Mouse (Mus musculus) spleen, postnatal 14 days (tissue): ENCODE data around the gene Gpr180.
"Not testable (repeated sequence)": the region's sequence is repeated elsewhere in the genome, so short reads cannot be mapped to it uniquely, and the experiment has no call there.

ENCODE experiments used
- DNase-seq, 2 experiments: peaks; one replicate each; pipeline ENCODE4 v3.0.0; 2021 to 2022; ENCODE audit warnings: low spot score in 2 of 2

Gene Gpr180

DNA sequence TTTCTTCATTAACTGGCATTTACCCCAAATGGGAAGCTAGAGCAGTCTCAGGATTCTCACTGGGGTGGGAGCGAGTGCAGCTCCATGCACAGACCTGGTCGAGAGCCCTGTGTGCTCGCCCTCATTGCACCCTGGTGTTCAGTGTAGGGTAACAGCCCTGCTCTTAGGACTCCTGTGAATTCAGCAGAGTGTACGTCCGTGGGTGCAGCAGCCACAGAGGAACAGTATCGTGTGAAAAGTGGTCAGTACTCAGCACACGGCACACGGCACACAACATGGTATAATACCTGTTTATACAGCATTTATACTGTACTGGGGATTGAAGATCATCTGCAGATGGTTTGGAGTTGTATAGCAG is 15.3 kb downstream of the Gpr180 start:
- no peak for DNase-seq

- not testable (repeated sequence) for DNase-seq
These were observed 19.1 kb downstream of the Gpr180 start for GRCm38 (mm10) chr14:118156056-118156455.

DNA sequence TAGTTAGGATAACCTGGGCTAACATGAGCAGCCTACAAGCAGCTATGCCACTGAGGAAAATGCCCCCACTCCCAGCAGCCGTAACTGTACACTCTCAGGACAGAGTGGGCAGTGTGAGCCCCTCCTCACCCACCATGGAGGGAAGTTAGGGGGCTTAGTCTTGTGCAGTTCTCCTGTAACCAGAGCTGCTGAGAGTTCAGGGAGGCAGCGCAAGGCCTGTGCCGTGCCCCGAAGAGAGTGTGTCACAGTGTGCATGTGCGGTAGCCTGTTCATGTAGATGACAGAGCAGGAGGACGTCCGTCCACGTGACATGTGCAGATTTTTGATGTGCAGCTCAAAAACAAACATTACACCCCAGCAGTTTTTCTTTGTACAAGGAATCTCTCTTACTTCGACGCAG is 19.8 kb downstream of the Gpr180 start:
- no peak for DNase-seq

GRCm38 (mm10) chr14:118157146-118157545 is 20.2 kb downstream of the Gpr180 start:
- peak; percentile 20 to 37 for DNase-seq

- no peak for DNase-seq
These were observed 24.8 kb downstream of the Gpr180 start for GRCm38 (mm10) chr14:118161751-118162150.

DNA sequence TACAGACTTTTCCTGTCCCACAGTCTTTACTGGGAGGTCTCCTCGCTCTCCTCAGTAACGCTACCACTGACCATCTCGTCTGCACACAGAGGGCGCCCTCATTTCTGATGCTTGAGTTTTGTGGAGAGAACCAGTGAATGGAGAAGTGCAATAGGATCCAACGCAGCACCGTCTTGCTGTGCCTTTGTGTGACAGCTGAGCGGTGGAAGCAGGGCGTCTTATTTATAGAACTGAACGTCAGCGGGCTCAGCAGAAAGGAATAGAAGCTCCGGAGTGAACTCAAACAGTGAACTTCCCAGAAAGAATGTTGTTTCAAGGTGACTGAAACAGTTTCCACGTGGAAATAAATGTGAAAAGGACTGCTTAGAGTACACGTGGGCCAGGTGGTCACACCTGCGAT is 25.7 kb downstream of the Gpr180 start:
- DNase-seq: no peak

DNA sequence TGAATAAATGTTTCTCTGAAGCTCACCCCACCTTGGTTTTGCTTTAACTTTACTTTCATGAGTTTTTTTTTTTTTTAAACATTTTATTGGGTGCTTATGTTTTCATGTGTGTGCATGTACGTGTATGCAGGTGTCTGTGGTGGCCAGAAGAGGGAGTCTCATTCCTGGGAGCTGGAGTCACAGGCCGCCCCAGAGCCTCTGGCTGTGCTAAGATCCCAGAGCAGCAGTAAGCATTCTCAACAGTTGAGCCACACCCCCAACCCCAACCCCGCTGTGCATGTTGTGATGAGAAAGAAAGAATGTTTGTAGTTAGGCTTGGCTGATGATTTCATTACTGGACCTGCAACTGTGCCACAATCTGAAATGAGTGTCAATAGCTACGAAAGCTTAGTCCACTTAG is 31.8 kb downstream of the Gpr180 start:
- DNase-seq: no peak

- DNase-seq: no peak
These were observed 36.7 kb downstream of the Gpr180 start for GRCm38 (mm10) chr14:118173590-118174203.

DNA sequence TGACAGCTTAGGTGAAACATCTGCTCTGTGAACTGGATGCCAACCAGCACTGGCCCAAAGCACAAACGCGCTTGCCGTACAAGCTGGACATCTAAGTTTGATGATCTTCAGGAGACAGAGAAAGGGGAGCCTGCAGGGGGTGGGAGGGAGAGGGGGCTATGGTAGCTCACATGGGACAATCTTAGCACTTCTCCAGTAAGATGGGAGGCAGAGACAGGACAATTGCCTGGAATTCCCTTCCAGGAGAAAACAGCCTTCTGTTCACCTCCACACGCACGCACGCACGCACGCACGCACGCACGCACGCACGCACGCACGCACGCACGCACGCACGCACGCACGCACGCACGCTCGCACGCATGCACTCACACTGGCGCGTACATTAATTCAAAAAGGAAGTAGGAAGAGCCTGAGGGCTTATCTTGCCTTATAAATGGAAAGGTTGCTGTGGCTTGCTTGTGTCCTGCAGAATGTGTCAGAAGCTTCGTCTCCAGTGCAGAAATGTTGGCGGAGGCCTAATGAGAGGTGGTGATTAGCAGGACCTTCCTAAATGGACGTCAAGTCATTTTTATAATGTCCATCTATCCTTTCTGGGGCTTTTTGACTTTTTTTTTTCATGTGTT is 38.2 kb downstream of the Gpr180 start:
- DNase-seq: no peak

GRCm38 (mm10) chr14:118175694-118176085 is 38.7 kb downstream of the Gpr180 start:
- DNase-seq: no peak

DNA sequence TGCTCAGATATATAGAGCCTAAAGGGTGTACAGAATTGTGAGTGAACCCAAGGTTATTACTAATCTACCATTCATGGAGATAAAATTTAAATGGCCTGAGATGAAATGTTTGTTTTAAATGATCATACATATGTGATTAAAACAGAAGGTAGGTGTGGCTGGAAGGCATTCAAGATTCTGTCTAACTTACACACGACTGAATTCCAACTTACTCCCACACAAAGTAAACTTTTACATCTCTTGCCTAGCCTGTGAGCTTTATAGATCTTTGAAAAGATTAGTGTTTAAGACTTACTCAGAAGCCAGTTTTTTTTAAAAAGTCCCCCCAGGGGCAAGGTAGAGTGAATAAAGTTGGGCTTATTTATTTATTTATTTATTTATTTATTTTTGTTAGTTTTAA is 42.3 kb downstream of the Gpr180 start:
- no peak for DNase-seq

GRCm38 (mm10) chr14:118179701-118180100 is 42.7 kb downstream of the Gpr180 start:
- no peak for DNase-seq

GRCm38 (mm10) chr14:118180117-118180557 is 43.2 kb downstream of the Gpr180 start:
- peak; percentile 10 to 20 for DNase-seq

GRCm38 (mm10) chr14:118180711-118181177 is 43.8 kb downstream of the Gpr180 start:
- DNase-seq: no peak

- DNase-seq: no peak
These were observed 54.5 kb downstream of the Gpr180 start for GRCm38 (mm10) chr14:118191442-118191841.

DNA sequence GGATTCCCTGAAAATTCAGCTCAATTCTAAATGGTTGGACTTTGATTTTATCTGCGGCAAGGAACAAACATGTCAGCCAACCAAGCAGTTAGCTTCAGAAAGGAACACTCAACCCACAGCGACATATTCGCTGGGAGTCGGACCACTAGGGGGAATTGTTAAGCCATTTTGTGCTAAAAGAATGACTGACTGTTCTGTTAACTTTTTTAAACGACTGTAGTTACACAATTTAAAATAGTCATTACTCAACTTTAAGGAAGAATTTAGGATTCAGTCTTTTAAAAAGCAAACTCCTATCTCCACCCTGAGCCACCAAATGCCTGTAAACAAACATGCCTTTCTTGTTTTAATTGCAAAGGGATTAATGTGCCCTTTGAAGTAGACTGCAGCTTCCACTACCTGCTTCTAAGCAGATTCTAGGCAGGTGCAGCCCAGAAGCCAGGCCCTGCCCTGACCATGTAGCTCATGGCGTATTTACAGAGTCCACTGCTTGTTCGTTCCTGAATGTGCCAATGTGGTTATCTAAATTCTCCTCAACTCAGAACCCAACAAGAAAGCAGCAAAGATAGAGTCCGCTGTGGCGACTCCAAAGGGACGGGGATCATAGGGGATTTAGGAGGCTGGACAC is 56.2 kb downstream of the Gpr180 start:
- no peak for DNase-seq

- no peak for DNase-seq
These were observed 56.7 kb downstream of the Gpr180 start for GRCm38 (mm10) chr14:118193663-118194062.

- DNase-seq: no peak
These were observed 57.4 kb downstream of the Gpr180 start for GRCm38 (mm10) chr14:118194219-118194914.

DNA sequence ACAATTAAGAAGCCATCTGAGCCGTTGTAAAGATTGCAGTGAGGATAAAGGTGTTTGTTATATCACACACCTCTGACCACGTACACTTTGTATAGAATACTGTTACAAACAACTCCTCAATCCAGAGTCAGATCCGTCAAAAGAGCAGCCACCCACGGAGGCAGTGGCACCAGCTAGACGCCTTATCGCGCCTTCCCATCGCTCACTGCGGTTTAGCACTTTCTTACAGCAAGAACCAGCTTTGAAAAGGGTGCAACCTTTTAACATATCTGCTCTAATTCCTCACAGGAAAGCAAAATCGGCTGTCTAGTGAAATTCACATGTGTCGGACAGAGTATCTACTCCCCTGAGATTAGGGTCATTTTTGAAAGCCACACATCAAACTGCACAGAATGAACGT is 60.1 kb downstream of the Gpr180 start:
- no peak for DNase-seq

DNA sequence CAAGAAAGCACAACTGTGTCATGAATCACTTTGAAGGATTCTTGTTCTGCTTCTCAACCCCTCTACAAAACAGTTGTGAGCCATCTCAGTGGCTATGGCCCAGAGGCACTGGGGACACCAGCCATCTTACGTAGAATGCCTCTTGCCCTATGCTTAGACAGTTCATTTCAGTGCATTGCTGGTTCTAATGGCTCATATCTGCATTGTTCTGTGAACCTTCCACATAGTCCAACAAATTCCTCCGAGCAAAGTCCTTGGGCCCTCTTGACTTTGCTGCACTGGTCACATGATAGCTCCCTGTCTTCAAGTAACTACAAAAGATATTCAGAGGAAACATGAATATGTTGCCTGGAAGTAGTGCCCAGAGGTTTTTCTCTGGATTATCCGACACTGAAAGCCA is 63.8 kb downstream of the Gpr180 start:
- no peak for DNase-seq

GRCm38 (mm10) chr14:118202006-118202405 is 65.0 kb downstream of the Gpr180 start:
- no peak for DNase-seq

DNA sequence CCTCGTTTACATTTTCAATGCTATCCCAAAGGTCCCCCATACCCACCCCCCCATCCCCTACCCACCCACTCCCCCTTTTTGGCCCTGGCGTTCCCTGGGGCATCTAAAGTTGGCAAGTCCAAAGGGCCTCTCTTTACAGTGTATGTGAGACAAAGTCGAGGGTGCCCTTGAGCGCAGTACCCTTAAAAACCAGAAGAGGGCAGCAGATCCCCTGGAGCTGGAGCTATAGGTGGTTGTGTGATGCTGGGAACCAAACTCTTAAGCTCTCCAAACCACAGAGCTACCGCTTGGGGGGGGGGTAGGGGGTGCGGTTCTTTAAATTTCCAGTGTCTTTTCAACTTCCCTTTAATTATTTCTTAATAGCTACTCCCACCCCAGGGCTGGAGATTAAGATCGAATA is 66.1 kb downstream of the Gpr180 start:
- peak in 1 of 2 experiments; percentile 13 for DNase-seq

DNA sequence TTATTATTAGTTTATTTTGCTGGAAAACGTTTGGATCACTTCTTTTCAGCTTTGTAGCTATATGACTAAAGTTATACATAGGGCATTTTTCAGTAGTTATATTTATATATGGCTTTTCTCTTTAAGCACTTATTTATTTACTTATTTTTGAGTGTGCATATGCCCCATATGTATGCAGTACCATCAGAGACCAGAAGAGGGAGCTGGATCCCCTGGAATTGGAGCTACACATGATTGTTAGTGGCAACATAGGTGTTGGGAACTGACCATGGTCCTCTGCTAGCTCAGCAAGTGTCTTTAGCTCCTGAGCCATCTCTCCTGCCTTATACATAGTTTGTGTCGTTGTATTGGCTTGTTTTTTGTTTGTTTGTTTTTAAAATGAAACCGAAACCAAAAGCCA is 70.4 kb downstream of the Gpr180 start:
- no peak for DNase-seq
